Mouse (Mus musculus) heart, embryonic 11.5 days (tissue): ENCODE measurements around the gene Thap3. TPM values are rescaled to one million over a fixed set of nuclear protein-coding genes. Genes with fewer than 3 reads are reported as not detected.
A peak's percentile ranks its signal among the peaks of the same experiment; 100 is the strongest.

Experiments used
- ATAC-seq: fragments of 200-750 bp; cut with Nextera tagmentation; replicated peaks from 2 replicates; pipeline ENCODE4 v1.8.0; 2017; ENCODE audit warnings: moderate library complexity; ENCODE audit not compliant: insufficient number of reproducible peaks, low FRiP score, low TSS enrichment
- H3K27ac ChIP-seq: fragments of 300-500 bp; sonication (generic); 2 replicates; pipeline ENCODE4 v1.5.1; 2014; ENCODE audit warnings: mild to moderate bottlenecking, low read depth, low read length
- H3K27me3 ChIP-seq: fragments of 300-500 bp; sonication (generic); 2 replicates; pipeline ENCODE4 v1.6.1; 2014; ENCODE audit warnings: mild to moderate bottlenecking, low read length, mixed read lengths; ENCODE audit not compliant: control insufficient read depth, insufficient read depth
- H3K36me3 ChIP-seq: fragments of 300-500 bp; sonication (generic); 2 replicates; pipeline ENCODE4 v1.6.1; 2014; ENCODE audit warnings: mild to moderate bottlenecking, low read length, moderate library complexity, mixed read lengths; ENCODE audit not compliant: control insufficient read depth, insufficient read depth
- H3K4me1 ChIP-seq: fragments of 300-500 bp; sonication (generic); 2 replicates; pipeline ENCODE4 v1.6.1; 2014; ENCODE audit warnings: low read length; ENCODE audit not compliant: control insufficient read depth, insufficient read depth
- H3K4me2 ChIP-seq: fragments of 300-500 bp; sonication (generic); 2 replicates; pipeline ENCODE4 v1.6.1; 2014; ENCODE audit warnings: mild to moderate bottlenecking, moderate library complexity
- H3K4me3 ChIP-seq: fragments of 300-500 bp; sonication (generic); 2 replicates; pipeline ENCODE4 v1.5.1; 2014; ENCODE audit warnings: low read depth, low read length
- H3K9ac ChIP-seq: fragments of 300-500 bp; sonication (generic); 2 replicates; pipeline ENCODE4 v1.6.1; 2014; ENCODE audit warnings: mild to moderate bottlenecking, low read depth, low read length, moderate library complexity
- H3K9me3 ChIP-seq: fragments of 300-500 bp; sonication (generic); replicated peaks from 2 replicates; pipeline ENCODE4 v1.6.1; 2016; ENCODE audit warnings: low read length; ENCODE audit not compliant: control insufficient read depth
- WGBS: fragments of 180-500 bp; shearing (Covaris S2); extraction: QIAGEN DNeasy Blood & Tissue Kit; methylation state at CpG from one replicate; pipeline ENCODE4 v1.1.7; 2014; ENCODE audit not compliant: insufficient replicate concordance; 5-methylcytosine and 5-hydroxymethylcytosine counted together
- polyA plus RNA-seq: library from polyadenylated mRNA; unstranded; fragments of >200 nt; fragmentation: Nextera tagmentation; extraction: Ambion mirVana; gene quantifications from 2 replicates; pipeline ENCODE4 v1.2.1, GENCODE M21; 2014

Gene Thap3
- polyA plus RNA-seq, 1 experiment from 2014 or later: 19.7 TPM

DNA sequence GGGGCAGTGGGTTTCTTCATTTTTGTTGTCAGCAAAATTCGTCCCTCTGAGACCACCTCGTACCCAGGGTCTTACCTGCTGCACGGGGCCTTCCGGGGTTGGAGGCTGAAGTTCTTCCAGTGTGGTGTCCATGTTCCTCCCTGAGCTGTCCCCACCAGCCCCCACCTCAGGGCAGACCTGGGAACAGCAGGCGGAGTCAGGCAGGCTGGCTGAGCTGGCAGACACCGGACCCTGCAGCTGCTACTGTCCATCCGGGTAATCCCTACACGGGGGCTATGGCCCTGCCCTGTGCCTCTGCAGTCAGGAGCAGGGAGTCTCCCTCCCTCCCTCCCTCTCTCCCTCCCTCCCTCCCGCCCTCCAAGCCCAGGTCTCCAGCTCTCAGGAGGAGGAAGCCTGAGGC, 5.2 kb downstream of the Thap3 start:
- Histone ChIP-seq H3K27ac (no peak overlapping the region), H3K27me3 (no peaks in the 10 kb centered on the region), H3K4me3 (0 out of 2 replicates have a peak overlapping the region, but pooled peaks have one; percentile 8), H3K4me2 (peak overlapping the region; percentile 20), H3K9ac (peak overlapping the region; percentile 49; the same call in 1 of the 2 replicates), H3K4me1 (peaks cover 22% of the 10 kb centered on the region), H3K36me3 (no peaks in the 10 kb centered on the region; the same call in none of the 2 replicates), H3K9me3 (no peaks in the 10 kb centered on the region)
- ATAC-seq: no peak
- WGBS: 24% methylated on average over 8 of the region's 9 CpGs

DNA sequence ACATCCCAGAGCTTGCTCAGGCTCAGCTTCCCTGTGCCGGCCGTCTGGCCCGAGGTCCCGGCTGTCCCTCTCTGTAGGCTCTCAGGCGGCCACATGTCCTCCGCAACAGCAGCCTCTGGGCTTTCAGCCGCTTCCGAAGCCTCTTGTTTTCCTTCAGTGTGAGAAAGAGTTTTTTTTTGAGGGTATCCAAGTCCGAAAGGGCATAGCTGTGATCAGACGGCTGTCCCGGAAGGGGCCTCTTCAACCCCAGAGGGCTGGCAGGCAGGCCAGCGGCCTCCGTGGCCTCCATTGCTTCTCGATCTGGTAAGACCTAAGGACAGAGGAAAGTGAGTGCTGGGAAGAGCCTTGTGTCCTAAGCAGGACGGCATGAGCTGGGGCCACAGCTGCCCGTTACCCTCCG, 5.8 kb downstream of the Thap3 start:
- peaks cover 19% of the 10 kb centered on the region for H3K4me1 ChIP-seq
- no peaks in the 10 kb centered on the region for H3K27me3 ChIP-seq
- WGBS: 48% methylated on average over 17 of the region's 17 CpGs
- peaks cover 3% of the 10 kb centered on the region for H3K36me3 ChIP-seq
- H3K4me2 ChIP-seq: peak overlapping the region; percentile 20
- ATAC-seq: no peak
- 0 out of 2 replicates have a peak overlapping the region, but pooled peaks have one; percentile 12 for H3K4me3 ChIP-seq
- no peak overlapping the region for H3K27ac ChIP-seq
- peak overlapping the region; percentile 49; the same call in 1 of the 2 replicates for H3K9ac ChIP-seq
- H3K9me3 ChIP-seq: no peaks in the 10 kb centered on the region

DNA sequence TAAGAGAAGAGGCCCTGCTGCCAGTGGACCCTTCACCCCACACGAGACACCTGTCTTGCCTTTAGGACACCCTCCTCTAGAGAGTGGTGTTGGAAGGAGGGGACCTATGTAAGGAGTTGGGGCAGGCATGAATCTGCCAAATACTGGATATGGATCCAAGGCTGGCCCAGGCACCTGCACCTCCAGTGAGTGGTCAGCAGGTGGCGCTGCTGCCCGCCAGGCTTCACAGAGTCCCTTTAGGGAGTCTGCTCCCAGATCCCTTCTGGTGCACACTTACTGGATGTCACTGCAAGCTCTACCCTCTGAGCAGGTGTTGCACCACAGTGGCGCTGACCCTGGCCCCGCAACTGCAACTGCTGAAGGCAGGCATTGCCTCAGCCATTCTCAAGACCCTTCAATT, 7.4 kb downstream of the Thap3 start:
- Histone ChIP-seq H3K27ac (no peak overlapping the region), H3K4me3 (no peak overlapping the region), H3K4me2 (no peak overlapping the region), H3K9me3 (no peaks in the 10 kb centered on the region), H3K27me3 (no peaks in the 10 kb centered on the region), H3K4me1 (peaks cover 10% of the 10 kb centered on the region), H3K9ac (no peak overlapping the region), H3K36me3 (peaks cover 12% of the 10 kb centered on the region)
- peak; percentile 27; the same call in 1 of the 2 replicates for ATAC-seq
- 14% methylated on average over 5 of the region's 5 CpGs for WGBS

DNA sequence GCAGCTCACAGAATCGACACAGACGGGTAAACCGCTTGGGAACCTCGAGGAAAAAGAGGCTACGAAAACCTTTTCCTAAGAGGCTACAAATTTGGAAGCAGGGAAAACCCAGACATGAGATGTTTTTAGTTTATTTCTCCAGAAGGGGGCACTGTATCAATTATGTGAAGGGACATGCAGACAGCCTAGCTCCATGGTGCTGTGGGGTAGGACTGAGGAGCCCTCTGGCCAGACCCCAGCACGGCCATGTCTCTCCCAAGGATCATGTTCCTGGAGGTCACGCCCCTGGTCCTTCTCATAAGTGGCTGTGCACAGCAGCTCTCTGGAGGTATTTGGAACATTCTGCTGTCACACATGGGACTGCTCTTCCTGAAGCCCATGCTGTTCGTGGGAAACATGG, 8.1 kb downstream of the Thap3 start:
- H3K9me3 ChIP-seq: no peaks in the 10 kb centered on the region
- peaks cover 12% of the 10 kb centered on the region for H3K36me3 ChIP-seq
- no peak for ATAC-seq
- H3K27ac ChIP-seq: no peak overlapping the region
- H3K27me3 ChIP-seq: no peaks in the 10 kb centered on the region
- no peak overlapping the region for H3K4me2 ChIP-seq
- H3K4me1 ChIP-seq: peaks cover 7% of the 10 kb centered on the region
- H3K4me3 ChIP-seq: no peak overlapping the region
- no peak overlapping the region for H3K9ac ChIP-seq
- 82% methylated on average over 8 of the region's 8 CpGs for WGBS

DNA sequence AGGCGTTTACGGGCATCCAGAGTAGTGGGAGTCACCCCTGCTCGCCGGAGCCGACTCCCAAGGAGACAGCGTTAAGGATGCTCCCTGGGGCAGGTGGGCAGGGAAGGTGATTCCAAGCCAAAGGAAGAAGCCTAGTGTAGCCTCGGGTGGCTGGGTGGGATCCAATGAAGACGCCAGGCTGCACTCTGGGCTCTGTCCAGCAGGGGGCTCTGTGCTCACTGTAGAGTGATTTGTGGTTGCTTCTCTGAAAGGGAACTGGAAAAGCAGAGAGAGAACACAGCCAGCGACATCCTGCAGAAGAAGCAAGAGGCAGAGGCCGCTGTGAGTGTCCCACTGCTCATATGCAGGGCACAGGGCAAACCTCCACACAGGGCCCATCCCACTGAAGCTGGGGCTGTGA, 11.0 kb downstream of the Thap3 start:
- Histone ChIP-seq H3K27ac (no peak overlapping the region), H3K4me2 (no peak overlapping the region), H3K9me3 (no peaks in the 10 kb centered on the region), H3K27me3 (no peaks in the 10 kb centered on the region), H3K4me3 (no peak overlapping the region), H3K9ac (no peak overlapping the region), H3K4me1 (peaks cover 2% of the 10 kb centered on the region; the same call in 1 of the 2 replicates), H3K36me3 (peaks cover 35% of the 10 kb centered on the region)
- 48% methylated on average over 10 of the region's 10 CpGs for WGBS
- no peak for ATAC-seq

DNA sequence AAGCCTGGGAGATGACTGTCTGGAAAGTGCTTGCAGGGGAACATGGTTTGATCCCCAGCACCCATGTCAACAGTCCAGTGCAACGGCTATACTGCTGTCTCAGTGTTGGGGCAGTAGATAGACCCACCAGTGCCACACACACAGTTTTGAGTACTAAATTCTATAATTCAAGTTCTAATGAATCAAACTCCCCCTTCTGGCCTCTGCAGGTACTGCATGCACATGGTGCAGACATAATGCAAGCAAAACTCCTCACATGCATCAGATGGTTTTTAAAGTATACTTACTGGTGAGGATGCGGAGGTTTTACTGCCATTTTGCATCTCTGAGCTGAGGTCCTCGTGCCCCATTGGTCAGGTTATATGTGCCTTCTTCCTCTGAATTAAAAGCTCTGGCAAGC, 13.4 kb downstream of the Thap3 start:
- peaks cover 38% of the 10 kb centered on the region for H3K36me3 ChIP-seq
- H3K4me1 ChIP-seq: peaks cover 7% of the 10 kb centered on the region
- H3K9ac ChIP-seq: no peak overlapping the region
- no peaks in the 10 kb centered on the region for H3K27me3 ChIP-seq
- H3K4me3 ChIP-seq: no peak overlapping the region
- ATAC-seq: no peak
- no peaks in the 10 kb centered on the region for H3K9me3 ChIP-seq
- no peak overlapping the region for H3K4me2 ChIP-seq
- no peak overlapping the region for H3K27ac ChIP-seq
- 89% methylated on average over 3 of the region's 3 CpGs for WGBS

DNA sequence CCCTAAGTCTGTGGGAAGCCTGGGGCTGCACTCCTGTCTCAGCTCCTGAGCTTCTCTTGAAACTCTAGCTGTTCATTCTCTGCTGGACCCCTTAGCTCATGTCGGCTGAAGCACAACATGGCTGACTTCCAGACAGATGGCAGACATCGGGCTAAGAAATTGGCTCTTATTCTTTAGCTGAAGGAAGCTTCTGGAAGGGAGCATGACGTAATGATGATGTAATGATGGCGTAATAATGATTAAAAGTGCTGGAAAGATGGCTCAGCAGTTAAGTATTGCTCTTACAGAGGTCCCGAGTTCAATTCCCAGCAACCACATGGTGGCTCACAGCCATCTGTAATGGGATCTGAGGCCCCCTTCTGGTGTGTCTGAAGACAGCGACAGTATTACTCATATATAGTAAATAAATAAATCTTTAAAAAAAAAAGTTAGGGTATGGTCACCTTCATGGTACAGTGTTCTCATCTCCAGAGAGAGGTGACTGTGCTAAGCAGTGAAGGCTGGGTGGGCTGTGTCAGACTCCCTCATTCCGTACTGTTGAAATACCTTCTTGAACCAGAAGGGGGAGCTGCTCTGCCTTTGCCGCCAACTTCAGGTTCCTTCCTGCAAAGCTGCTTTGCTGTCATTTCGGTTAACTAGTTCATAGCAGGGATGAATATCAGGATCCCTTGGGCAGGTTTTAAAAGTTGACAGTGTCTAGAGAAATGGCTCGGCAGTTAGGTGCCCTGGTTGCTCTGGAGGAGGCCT, 16.4 kb downstream of the Thap3 start:
- 73% methylated on average over 10 of the region's 10 CpGs for WGBS
- H3K27ac ChIP-seq: no peak overlapping the region
- no peak overlapping the region for H3K9ac ChIP-seq
- ATAC-seq: no peak
- H3K4me1 ChIP-seq: peaks cover 4% of the 10 kb centered on the region; the same call in 1 of the 2 replicates
- peaks cover 39% of the 10 kb centered on the region for H3K36me3 ChIP-seq
- H3K9me3 ChIP-seq: no peaks in the 10 kb centered on the region
- no peak overlapping the region for H3K4me3 ChIP-seq
- H3K27me3 ChIP-seq: no peaks in the 10 kb centered on the region
- no peak overlapping the region for H3K4me2 ChIP-seq

DNA sequence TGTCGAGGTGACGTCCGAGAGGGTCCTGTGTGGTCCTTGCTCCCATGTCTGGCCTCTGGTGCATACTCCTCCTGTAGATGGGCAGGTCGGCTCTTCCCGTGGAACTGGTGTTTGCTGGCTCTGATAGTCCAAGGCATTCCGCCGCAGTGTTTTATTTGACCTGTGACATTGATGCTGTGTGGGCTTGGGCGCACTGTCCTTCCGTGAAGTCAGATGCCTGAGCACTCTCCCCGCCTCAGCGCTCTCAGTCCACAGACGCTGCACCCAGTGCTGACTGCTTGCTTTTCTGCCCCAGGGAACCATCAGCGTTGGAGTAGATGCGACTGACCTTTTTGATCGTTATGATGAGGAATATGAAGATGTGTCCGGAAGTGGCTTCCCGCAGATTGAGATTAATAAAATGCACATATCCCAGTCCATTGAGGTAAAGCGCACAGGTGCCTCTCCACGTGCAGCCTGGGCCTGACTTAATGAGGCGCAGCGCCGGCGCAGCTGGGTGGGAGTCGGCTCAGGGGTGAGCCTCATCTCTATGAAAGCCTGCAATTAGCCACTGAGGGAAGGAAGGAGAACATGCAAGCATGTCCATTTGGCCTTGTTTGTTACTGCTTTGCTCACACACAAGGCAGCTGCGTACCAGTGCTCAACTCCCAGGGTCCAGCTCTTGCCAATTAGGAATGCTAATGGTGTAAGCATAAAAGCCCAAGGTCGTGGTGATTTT, 20.4 kb downstream of the Thap3 start:
- ATAC-seq: no peak
- peaks cover 25% of the 10 kb centered on the region for H3K36me3 ChIP-seq
- no peaks in the 10 kb centered on the region for H3K27me3 ChIP-seq
- no peak overlapping the region for H3K4me3 ChIP-seq
- no peak overlapping the region for H3K9ac ChIP-seq
- no peak overlapping the region for H3K4me2 ChIP-seq
- 92% methylated on average over 26 of the region's 26 CpGs for WGBS
- no peaks in the 10 kb centered on the region for H3K9me3 ChIP-seq
- H3K4me1 ChIP-seq: peaks cover 4% of the 10 kb centered on the region; the same call in 1 of the 2 replicates
- H3K27ac ChIP-seq: no peak overlapping the region
